Mouse (Mus musculus) cerebellum, adult 11-12 months (tissue): ENCODE results near the gene Mfsd7a.
"Not testable (repeated sequence)": the region's sequence is repeated elsewhere in the genome, so short reads cannot be mapped to it uniquely, and the experiment has no call there.

Experiments used
- DNase-seq: peaks from one replicate; pipeline ENCODE4 v3.0.0; 2022

Gene Mfsd7a

DNA sequence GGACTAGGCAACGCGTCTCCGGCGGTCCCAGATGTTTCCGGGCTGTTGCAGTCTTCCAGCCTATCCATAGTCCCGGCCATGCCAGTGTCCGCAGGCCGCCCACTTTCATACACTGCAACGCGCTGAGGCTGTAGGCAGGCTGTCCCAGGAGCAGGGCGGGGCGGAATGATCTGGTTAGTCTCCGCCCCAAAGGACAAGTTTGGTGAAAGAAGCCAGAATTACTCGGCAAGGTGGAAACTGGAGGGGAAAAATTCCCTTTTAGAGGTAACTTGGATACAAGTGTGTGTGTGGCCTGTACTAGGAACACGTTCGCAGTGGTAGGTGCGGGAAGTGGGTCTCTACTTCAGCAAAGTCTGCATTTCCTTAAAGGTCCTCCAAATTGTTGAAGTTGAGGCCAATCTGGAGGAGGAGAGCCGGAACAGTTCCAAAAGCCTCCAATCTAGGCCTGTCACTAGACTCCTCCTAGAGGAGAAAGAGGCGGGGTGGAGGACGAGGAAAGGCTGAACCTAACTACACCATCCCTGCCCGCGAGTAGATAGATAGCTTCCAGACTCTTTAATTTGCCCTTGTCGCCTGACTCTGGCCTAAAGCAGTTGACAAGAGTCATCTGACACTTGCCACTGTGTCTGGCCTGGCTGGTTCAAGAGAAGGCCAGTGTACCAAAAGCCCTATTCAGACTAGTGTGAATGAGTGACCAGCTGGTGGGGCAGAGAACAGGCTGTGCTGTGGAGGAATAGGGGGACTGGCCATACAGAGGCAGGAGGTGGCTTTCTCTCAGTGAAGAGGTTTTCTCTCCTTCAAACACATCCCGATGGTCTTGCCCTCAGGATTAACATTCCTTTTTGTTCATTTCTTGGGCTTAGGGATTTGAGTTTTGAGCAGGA lies at the start of gene Mfsd7a:
Gene Mfsd7a, minus strand, starts transcription at position 107 of the 884 bp plus-strand sequence.
- DNase-seq, result no peak

DNA sequence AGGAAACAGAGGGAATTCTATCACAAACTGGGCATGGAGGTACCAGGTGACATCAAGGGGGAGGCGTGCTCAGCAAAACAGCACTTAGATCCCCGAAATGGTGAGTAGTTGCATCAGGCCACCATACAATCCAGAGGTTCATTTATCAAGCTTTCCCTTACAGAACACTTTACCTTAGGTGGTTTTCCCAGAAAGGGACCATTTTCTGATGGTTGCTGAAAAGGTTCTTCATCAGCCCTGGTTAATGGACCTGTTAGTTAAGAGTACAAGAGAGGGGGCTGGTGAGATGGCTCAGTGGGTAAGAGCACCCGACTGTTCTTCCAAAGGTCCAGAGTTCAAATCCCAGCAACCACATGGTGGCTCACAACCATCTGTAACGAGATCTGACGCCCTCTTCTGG lies 37.5 kb upstream of the Mfsd7a start:
- not testable (repeated sequence) for DNase-seq

DNA sequence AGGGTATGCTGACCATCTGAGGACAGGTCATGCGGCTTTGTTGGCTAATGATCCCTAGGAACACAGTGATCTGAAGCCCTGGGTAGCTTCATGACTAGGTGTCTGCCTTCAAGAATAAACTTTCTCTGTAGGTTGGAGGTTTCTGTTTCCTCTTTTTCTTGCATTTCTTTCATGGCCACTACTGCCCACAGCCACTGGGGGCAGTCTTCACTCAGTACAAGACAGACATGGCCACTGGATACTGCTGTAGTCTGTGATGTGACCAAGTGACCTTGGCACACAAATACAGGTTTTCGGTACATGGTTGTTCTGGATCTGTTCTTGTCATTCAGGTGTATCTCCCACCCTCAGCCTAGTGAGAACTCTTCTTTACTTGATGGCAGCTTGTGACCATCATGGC lies 36.5 kb upstream of the Mfsd7a start:
- DNase-seq, result peak; percentile 43

DNA sequence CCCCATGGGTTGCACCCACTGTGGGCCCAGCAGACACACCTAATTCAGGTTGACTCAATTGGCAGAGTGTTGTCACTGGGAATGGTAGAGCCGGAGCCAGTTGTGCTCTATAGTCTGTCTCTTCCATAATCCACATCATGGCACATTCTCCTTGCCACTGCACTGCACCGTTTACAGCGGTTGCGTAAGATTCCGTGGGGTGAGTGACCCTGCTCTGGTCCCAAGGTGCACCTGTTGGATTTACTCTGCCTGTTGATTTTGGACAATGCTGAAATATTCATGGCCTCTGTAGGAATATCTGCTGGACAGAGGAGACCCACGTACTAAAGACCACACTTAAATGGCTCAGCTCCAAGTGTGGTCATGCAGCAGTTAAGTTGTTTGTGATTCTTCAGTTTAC lies 34.3 kb upstream of the Mfsd7a start:
- DNase-seq, result no peak

DNA sequence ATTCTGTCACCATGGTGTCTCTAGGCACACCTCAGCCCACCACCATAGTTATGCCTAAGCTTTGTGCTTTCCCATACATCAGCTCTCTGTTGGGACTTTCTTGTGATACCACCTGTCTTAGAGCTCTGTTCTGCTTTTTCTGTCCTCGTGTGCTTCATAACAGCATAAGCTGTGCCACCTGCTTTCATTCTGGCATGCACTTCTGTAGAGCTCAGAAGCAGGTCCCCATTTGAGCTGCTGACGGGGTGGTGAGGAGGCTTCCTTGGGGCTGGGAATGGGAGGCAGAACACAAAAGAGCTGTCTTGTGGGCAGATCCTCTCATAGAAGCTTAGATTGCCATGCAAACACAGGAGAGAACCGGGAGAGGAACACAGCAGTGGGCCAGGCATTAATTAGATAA lies 27.3 kb upstream of the Mfsd7a start:
- no peak for DNase-seq

DNA sequence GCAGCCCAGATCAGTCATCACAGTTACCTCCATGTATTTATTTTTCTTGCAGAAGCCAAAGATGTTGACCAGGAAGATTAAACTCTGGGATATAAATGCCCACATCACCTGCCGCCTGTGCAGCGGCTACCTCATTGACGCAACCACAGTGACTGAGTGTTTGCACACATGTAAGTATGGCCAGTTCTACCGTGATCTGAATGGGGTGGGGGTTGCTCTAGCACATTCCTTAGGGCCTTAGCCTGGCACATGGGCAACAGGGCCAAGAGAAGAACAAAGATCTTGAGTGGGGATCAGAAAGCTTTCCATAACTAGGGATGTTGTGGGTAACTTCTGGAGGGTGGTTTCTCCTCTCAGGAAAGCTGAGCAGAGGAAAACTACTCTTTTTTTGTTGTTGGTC lies 25.0 kb upstream of the Mfsd7a start:
- no peak for DNase-seq

DNA sequence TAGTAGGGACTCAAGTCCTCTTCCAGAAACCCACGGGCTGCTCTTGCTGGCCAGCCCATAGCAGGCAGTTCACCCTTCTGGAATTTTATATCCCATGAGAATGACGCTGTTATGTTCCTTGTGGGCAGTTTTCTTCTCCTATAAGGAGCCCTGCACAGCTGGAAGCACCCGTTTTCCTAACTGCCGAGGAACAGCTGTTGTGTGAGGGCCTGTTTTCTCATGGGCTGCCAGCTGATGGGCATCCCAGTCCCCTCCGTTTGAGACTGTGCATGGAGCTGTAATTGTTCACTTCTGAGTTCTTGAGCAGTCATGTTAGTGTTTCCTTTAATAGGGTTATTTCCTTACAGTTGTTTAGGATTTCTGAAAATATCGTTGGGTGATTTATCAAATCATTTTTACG lies 20.9 kb upstream of the Mfsd7a start:
- DNase-seq, result no peak

DNA sequence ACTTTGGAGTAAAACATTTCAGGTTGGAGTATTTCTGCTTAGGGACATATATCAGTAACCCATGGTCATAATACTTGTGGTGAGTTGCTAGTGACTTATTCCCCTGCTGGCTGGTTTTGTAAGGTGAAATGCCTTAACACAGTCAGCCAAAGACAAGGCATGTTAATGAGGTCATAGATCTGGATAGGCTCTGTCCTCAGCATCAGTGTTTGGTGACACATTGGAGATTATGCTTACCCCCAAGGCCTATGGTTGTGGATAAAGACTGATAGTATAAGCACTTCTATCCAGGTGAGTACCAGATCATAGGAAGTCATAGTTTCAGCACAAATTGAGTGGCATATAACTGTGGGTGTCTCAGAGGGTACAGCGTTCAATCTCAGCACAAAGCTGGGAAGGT lies 18.0 kb upstream of the Mfsd7a start:
- no peak for DNase-seq

DNA sequence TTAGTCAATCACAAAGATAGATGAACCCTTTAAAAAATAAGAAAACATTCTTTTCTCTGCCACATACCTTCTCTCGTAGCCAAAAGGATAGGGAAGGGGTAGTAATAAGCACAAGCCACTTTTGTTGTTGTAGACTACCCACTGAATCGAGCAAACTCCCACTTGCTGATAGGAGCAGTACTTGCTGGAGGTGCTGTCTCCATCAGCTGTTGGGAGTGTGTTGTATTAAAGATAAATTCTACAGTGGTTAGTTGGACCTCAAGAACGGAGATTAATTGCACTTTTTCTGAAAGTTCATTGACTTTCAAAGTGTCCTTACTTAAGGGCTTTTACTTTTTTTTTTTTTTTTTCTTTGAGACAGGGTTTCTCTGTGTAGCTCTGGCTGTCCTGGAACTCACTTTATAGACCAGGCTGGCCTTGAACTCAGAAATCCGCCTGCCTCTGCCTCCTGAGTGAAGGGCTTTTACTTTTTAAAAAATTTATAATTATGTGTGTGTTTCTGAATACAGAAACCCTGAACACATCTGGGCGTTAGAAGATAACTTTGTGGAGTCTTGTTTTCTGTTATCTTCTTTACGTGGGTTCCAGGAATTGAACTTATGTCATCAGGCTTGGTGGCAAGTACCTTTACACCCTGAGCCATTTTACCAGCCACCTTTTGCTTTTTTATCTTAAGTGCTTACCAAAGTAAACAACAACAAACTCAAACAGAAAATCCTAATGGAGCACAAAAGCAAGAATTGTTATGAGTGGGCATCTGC lies 16.6 kb upstream of the Mfsd7a start:
- DNase-seq, result no peak

DNA sequence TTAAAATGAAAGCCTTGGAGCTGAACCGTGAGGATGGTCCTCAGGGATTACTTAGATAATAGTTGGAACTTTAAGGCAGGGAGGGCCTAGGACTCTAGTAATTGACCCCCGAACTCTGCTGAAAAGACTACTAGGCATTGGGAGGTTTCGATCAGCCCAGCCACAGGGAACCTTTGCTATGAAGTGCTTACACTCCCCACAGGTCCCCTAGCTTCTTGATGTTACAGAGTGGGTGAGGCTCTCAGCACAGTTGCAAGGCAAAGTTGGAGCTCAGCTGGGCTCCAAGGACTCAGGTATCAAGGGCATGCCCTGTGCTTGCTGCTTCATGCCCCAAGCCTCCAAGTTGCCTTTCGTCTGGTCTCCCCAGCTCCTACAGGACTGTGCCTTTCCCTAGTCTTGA lies 13.8 kb upstream of the Mfsd7a start:
- no peak for DNase-seq

DNA sequence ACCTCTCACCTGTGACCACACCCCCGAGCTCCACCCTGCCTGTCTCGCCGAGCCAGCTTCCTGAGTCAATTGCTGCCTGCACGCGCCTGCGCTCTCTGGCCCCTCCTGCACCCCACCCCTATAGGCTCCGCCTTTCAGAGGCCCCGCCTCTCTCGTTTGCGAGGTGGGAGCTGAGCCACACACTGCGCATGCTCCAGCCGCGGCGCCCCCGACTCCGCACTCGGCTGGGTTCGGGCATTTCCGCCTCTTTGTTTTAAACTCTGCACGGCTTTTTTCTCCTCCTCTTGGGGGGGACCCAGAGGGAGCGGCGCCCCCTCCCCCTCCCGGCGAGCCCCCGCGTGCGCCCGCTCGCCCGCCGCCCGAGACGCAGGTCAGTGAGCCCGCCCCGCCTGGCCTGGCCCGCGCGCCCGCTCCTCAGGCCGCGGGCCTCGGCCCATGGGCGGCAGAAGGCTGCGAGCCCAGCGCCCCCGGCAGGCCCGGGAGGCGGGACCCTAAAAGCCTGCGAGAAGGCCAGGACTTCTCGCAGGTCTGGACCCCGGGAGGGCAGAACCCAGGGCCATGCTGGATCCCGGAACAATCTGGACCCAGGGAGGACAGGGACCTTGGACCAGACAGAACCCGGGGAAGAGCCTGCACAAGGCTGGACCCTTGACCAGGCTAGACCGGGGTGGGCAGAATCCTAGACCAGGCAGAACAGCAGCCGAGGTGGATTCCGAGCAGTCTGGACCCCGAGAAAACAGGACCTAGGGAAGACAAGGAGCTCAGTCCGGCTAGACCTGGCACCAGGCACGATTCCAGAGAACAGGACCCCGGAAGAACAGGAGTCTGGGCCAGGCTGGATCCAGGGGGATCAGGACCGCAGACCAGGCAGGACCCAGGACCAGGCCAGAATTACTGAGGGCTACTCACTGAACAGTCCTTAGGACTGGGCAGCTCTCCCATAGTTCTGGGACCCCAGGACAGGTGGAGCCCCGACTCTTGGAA lies 12.7 kb upstream of the Mfsd7a start, which contains the start of gene Pcgf3:
Gene Pcgf3, plus strand, starts transcription at position 151 of the 984 bp plus-strand sequence.
- peak; percentile 99 for DNase-seq

DNA sequence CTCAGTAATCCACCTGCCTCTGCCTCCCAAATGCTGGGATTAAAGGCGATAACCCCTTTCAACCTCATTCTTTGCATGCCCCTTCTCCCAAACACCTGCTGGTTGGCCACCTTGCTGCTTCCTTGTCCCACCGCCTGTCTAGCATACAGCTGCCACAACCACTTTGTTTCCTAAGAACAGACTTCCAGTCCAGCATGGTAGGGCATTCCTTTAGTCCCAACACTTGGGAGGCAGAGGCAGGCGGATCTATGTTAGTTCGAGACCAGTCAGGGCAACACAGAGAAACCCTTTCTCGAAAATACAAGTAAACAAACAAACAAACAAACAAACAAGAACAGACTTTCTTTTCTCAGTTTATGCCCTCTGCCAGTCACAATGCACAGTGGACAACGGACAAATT lies 11.8 kb upstream of the Mfsd7a start:
- peak; percentile 26 for DNase-seq

DNA sequence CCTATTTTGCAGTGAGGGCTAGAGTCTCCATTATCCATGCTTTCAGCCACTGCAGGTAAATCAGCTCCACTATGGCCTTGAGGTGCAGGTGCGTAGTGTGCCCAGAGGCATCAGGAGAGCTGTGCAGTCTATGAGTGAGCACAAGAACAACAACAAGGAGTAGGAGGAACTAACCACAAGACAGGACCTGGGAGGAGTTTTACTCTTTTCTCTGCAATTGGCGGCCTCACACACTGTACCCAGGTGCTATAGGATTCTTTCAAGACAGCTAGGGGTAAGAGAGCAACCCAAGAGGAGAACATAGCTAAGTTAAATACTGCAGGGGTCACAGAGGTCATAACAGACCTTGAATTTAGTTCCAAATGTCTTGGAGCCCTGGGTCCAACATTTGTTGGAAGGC lies 10.0 kb upstream of the Mfsd7a start:
- DNase-seq, result no peak

DNA sequence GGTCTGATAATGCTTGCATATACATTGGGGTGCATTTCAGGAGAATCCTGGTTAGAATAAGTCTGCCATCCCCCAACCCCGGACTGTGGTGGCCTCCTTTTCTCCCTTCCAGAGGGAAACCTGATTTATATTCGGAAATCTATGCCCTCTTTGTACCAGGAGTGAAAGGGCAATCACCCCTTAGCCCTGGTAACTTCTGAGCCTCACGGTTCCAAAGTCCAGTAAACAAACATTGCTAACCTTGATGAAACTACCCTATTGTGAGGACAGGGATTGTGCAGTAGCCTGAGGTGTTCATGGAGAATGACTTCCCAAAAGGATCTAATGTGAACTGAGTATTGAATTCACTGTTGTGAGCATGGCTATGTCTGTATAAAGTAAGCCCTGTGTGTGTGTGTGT lies 5.4 kb upstream of the Mfsd7a start:
- DNase-seq, result no peak

DNA sequence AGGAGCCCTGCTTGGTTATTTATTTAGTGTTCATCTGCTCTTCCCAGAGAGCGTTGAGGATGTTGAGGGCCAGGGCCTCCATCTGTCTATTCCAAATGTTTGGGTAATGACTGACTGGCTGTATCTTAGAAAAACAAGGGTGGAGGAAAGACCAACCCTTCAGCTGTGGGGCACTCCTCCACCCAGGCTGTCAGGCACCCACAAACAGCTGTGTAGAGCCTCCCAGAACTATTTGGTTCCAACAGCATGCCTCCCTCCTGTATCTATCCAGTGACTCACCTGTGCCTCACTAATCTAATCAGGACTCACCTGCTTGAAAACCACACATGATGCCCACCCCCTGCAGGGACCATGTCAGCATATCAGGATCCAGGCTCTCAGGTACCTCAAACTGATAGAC lies 3.7 kb upstream of the Mfsd7a start:
- no peak for DNase-seq

DNA sequence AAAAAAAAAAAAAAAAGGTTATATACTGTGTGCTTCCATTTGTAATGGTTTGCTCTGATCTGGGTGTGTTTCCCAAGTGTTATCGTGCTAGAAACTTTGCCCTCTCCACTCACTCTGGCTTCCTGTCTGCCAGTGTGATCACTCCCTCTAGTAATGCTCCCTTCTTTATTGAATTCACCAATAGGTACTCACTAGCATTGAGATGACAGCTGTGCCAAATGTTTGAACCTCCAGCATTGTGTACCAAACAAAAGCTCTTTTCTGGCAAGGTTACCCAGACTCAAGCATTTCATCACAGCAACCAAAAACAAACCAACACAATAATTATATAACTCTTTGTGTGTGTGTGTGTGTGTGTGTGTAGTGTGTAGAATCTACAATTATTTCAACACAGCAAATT lies 2.9 kb upstream of the Mfsd7a start:
- no peak for DNase-seq

DNA sequence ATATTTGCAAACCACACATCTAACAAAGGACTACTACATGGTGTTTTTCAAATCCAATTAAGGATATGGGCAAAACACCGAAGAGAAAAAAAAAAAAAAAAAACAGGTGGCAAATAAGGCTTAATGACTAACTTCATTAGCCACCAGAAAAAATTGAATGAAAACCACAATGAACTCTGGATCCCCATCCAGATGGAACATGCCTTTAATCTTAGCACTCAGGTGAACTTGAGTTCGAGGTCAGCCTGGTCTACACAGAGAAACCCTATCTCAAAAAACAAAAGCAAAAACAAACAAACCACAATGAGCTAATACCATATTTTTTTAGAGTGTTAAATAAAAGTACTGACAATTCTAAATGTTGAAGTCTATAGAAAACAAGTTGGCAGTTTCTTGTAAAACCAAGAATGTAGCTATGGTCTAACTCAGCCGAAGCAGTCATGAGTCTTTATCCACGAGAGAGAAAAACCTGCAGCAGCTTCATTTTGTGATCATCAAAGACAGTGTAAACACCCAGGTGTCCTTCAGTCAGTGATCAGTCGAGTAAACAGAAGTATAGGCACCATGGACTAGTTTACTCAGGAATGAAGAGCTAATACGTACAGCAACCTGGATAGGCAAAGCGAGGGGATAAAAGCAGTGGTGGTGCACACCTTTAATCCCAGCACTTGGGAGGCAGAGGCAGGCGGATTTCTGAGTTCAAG lies 2.3 kb upstream of the Mfsd7a start:
- DNase-seq, result no peak

DNA sequence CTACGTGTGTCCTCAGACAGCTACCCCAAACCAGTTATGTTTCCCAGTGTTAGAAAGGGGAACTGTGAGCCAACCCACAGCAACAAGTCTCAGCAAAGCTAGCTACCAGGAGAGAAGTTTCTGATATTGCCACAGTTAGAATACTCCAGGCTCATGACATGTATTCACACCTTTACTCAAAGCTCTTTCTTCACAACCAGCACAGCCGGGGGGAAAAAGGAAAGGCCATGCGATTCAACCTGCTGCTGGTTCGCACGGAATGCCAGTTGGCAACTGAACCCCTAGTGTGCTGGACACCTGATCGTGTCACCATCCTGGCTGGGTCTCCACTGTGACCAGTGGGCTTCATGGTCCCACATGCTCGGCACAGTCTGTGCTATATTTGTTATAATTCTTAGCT lies 834 bp downstream of the Mfsd7a start:
- DNase-seq, result no peak

DNA sequence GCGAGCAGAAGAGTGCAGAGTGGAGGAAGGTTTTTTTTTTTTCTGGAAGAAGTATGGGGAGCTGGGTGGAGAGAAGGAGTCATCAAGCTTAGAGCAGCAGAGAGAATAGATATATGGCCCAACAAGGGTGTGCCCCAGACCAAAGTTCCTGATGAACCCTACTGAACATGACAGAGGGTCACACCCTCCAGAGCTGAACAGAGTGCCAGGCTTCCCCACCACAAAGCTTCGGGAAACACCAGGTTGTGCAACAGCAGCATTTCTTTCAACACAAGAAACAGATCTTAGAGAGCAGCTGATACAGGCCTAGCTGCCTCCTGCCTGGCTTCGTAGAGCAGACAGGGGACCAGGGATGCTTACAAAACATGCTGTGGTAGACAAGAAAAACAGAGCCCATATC lies 1.7 kb downstream of the Mfsd7a start:
- no peak for DNase-seq

DNA sequence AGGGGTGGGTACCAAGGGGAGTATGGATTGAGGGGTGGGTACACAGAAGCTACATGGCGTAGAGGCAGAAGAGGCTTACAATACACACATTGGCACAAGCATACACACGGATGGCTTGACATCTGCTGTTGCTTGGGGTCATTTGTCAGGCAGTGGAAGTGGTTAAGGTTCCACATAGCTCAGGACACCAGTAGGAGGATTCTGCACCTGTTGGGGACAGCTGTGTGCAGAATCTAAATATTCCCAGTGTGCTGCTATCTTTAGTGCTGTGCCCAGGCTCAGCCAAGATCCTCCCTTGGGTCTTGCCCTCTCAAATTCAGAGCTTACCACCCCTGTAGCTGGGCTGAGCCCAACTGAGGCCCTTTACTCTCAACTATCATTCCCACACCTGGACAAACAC lies 12.6 kb downstream of the Mfsd7a start:
- DNase-seq, result no peak

DNA sequence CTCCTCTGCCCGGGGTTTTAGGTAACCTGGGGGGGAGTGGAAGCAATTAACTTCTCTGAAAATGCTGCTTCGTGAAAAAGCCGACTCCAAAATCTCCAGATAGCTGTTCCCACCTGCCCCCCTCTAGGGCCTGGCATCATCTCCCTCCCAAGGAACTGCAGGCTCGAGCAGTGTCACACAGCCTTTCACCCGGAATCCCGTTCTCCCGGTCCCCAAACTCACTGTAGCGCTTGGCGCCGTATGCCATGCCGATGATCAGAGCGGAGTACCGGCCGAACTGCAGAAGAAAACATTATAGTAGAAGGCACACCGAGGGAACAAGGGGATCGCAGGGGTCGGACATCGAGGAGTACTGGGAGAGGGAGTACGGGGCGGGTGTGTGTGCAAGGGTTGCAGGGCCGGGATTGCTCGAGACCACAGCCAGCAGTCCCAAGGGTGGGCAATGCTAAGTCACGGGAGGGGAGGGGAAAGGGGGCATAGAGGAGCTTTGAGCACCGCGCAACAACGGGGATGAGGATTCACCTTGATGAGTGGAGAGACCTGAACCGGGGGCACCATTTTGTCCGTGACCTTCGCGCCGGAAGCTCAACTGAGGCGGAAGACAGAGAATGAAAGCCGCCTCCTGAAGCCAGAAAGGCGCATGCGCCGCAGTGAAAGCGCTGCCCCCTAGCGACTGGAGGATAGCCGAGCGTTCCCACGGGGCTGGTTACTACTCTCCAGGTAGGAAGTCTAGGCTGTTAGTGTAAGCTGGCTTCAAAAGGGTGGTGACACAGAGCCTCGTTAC lies 14.7 kb downstream of the Mfsd7a start, which contains the start of gene Atp5k:
Gene Atp5k, minus strand, starts transcription at position 645 of the 784 bp plus-strand sequence.
- peak; percentile 94 for DNase-seq
